Mouse (Mus musculus) cortical plate, adult 2 months (tissue): ENCODE data around the gene Ttc7. TPM values are rescaled to one million over a fixed set of nuclear protein-coding genes. Genes with fewer than 3 reads are reported as not detected.

Experiments used
- H3K27ac ChIP-seq: fragments of 200-500 bp; 2 replicates; pipeline ENCODE4 v1.5.1; 2012; ENCODE audit warnings: low read length, control low read depth, inconsistent platforms; ENCODE audit not compliant: insufficient read depth
- H3K4me1 ChIP-seq: fragments of 200-500 bp; 2 replicates; pipeline ENCODE4 v1.6.1; 2011; ENCODE audit warnings: low read length; ENCODE audit not compliant: control insufficient read depth, insufficient read depth
- H3K4me3 ChIP-seq: fragments of 200-500 bp; 2 replicates; pipeline ENCODE4 v1.5.1; 2011; ENCODE audit warnings: mild to moderate bottlenecking, low read length, control low read depth; ENCODE audit not compliant: insufficient read depth
- CTCF ChIP-seq: fragments of 200-500 bp; IDR thresholded peaks from 2 replicates; pipeline ENCODE4 v1.5.1; 2011; ENCODE audit warnings: mild to moderate bottlenecking, control low read depth, low read length; ENCODE audit not compliant: insufficient read depth; ENCODE audit errors: extremely low read depth
- POLR2A ChIP-seq: fragments of 200-500 bp; IDR thresholded peaks from 2 replicates; pipeline ENCODE4 v1.6.1; 2011; ENCODE audit warnings: mild to moderate bottlenecking, low read length, control low read depth; ENCODE audit not compliant: insufficient read depth; ENCODE audit errors: extremely low read depth
- polyA plus RNA-seq: library from polyadenylated mRNA; depleted of rRNA; stranded (reverse); fragments of >200 nt; gene quantifications from 2 replicates; pipeline ENCODE4 v1.2.3, GENCODE M21; 2012; rRNA removed

Ttc7 gene
- polyA plus RNA-seq, 1 experiment = 11.3 TPM

DNA sequence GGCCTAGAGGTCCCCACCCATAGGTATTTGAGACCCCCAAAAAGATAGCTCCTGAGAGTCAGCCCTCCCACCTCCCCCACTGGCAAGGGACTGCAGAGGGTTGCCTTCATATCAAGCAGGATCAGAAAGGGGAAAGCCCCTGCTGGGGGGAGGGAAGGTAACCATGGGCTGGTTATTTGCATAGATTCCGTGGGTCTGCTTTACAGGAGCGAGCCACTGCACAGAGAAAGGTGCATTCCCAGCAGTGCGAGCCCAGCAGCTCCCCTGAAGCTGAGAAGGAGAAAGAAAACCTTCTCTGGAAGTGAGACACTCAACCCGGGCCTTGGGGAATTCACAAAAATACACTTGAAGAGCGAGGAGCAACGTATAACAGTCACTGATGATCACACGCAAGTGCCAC, 135.4 kb downstream of the Ttc7 start:
- H3K27ac ChIP-seq = no peak overlapping the region
- TF ChIP-seq POLR2A (no peak), CTCF (no peak)
- no peaks in the 10 kb centered on the region for H3K4me1 ChIP-seq
- no peak overlapping the region for H3K4me3 ChIP-seq

DNA sequence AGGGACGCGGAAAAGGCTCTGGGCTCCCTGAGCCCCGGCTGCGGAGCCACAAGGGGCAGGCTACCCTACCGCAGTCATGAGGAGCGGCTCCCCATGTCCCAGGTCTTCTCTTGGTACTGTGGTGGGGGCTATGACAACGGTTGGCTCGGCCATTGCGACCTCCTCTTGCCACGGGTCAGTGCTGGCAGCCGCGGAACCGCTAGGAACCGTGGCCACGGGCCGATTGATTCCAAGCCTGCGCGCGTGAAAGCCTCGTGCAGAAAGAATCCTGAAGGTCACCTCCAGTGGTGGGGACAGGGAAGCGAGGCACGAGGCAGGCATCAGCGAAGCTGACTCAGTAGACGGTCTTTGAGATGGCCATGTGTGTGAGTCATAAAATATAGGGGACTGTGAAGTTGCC, 144.8 kb downstream of the Ttc7 start, which contains the start of gene Stpg4:
Gene Stpg4 (minus strand): TSS at position 231 of the 400 bp plus-strand sequence.
- Histone ChIP-seq H3K4me1 (no peaks in the 10 kb centered on the region), H3K4me3 (no peak within 1 kb of the TSS), H3K27ac (no peak within 1 kb of the TSS)
- TF ChIP-seq POLR2A = no peak
- TF ChIP-seq CTCF = no peak

DNA sequence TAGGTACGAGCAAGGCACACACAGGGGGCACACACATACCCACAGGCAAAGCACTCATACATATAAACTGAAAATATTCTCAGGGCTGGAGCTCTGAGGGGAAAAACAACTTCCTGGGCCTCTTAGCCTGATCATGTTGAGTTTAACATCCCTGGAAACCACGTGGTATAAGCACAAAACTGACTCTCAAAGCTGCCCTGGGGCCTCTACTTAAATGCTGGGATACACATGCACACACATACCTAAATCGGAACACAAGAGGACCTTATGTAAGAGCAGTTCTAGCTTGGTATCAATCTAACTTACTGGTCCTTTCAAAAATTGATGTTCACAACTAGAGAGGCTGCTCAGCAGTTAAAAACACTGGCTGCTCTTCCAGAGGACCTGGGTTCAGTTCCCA, 146.7 kb downstream of the Ttc7 start:
- H3K27ac ChIP-seq = no peak overlapping the region
- no peaks in the 10 kb centered on the region for H3K4me1 ChIP-seq
- no peak overlapping the region for H3K4me3 ChIP-seq
- TF ChIP-seq POLR2A = no peak
- no peak for TF ChIP-seq CTCF

Other genes starting within 250 kb of the Ttc7 start
- gene Socs5, start 175.2 kb upstream of the Ttc7 start, polyA plus RNA-seq = 64.1 and 64.8 TPM in 2 replicates
- gene Mcfd2, start 17.0 kb upstream of the Ttc7 start, polyA plus RNA-seq = 61.0 and 62.1 TPM in 2 replicates
- gene Stpg4, start 144.9 kb downstream of the Ttc7 start, polyA plus RNA-seq = not detected in 2 replicates
- gene Calm2, start 164.0 kb downstream of the Ttc7 start, polyA plus RNA-seq = 2,529 and 2,563 TPM in 2 replicates